Mouse (Mus musculus): ENCODE data around the gene Sys1.

GRCm38 (mm10) chr2:164473624-164474023 is 16.9 kb downstream of the Sys1 start, which contains the start of gene Trp53tg5:
- TF ChIP-seq CTCF (IDR thresholded peaks at IDR 0.05; ENCODE audit: insufficient read depth, low read depth, low read length) (no peak), POLR2A (IDR thresholded peaks at IDR 0.05; ENCODE audit: insufficient read depth, low read depth, low read length) (no peak)

Measured in olfactory bulb, adult 2 months (tissue).